Mouse (Mus musculus): ENCODE measurements around the gene Fgf15.

GRCm38 (mm10) chr7:144929931-144930330 lies 33.6 kb downstream of the Fgf15 start:
- TF ChIP-seq CTCF (IDR thresholded peaks at IDR 0.05; ENCODE audit: extremely low read depth, insufficient read depth, insufficient read length, insufficient replicate concordance) (no peak), POLR2A (IDR thresholded peaks at IDR 0.05; ENCODE audit: low read depth, low read length) (no peak)
